Mouse (Mus musculus): Measurements from ENCODE around the gene Gpatch1.
A peak's percentile ranks its signal among the peaks of the same experiment; 100 is the strongest.

Gpatch1 gene

GRCm38 (mm10) chr7:35235308-35235707, 82.9 kb downstream of the Gpatch1 start:
- DNase-seq (ENCODE audit: low read depth, low spot score): peak; percentile 94

GRCm38 (mm10) chr7:35234361-35235245, 83.6 kb downstream of the Gpatch1 start:
- DNase-seq (ENCODE audit: low read depth, low spot score): peak; percentile 98

GRCm38 (mm10) chr7:35233861-35234260, 84.4 kb downstream of the Gpatch1 start:
- peak; percentile 27 for DNase-seq (ENCODE audit: low read depth, low spot score)

- no peak for DNase-seq (ENCODE audit: low read depth, low spot score)
Measured at GRCm38 (mm10) chr7:35232796-35233455, 85.3 kb downstream of the Gpatch1 start.

- DNase-seq (ENCODE audit: low read depth, low spot score): no peak
Measured at GRCm38 (mm10) chr7:35230333-35230732, 87.9 kb downstream of the Gpatch1 start.
